Mouse (Mus musculus): ENCODE data around the gene Rere.

DNA sequence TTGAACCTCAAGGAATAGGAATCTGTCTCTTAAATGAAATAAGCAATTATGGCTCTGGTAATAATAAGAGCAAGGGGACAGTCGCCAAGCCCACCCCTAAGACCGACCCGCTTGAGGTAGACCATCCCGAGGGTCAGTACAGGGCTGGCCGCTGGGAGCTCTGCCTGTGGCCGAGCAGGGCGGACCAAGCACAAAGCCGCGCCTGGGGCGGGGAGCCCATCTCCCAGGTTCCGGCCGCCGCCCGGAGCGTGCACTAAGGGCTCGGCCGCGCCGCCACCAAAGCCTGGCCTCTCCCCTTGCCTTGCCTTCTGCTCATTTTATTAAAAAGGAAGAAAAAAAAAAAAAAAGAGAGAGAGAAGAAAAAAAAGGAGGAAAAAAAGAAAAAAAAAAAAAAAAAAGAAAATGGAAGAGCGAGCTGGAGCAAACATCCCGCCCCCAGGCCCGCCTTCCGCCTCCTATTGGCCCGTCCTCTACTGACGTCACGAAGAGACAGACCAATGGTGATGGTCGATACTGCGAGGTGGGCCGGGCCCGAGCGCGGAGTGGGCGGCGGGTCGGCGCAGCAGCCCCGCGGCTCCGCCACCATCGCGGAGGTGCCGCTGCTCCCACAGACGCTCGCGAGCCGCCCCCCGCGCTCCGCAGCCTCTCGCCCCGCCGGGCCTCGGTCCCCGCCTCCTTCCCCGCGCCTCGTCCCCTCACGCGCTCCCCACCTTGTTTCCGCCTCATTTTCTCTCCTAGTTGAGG lies at the start of gene Rere:
- TF ChIP-seq CTCF (IDR thresholded peaks at IDR 0.05; ENCODE audit: control insufficient read depth, insufficient read depth, low read length) (no peak), POLR2A (IDR thresholded peaks at IDR 0.05; ENCODE audit: borderline replicate concordance, control insufficient read depth, low read depth, low read length) (peak; percentile 85; the same call in 1 of the 2 replicates)

Data from bone marrow, adult 2 months (tissue).